Mouse (Mus musculus) C2C12 (cell line): ENCODE measurements at regions not wholly inside any gene's neighbourhood (a gene's known extent, or its start where the extent isn't known, plus 50 kb on each side); places are given as distances from the start of the nearest gene placed in this dataset.

ENCODE experiments used
- CTCF ChIP-seq: IDR thresholded peaks from one replicate; pipeline ENCODE4 v1.5.1; 2011; ENCODE audit not compliant: control insufficient read depth, insufficient read depth, insufficient read length
- USF1 ChIP-seq: IDR thresholded peaks from one replicate; pipeline ENCODE4 v1.6.1; 2011; ENCODE audit warnings: low read depth, mild to moderate bottlenecking, control low read depth, moderate library complexity

DNA sequence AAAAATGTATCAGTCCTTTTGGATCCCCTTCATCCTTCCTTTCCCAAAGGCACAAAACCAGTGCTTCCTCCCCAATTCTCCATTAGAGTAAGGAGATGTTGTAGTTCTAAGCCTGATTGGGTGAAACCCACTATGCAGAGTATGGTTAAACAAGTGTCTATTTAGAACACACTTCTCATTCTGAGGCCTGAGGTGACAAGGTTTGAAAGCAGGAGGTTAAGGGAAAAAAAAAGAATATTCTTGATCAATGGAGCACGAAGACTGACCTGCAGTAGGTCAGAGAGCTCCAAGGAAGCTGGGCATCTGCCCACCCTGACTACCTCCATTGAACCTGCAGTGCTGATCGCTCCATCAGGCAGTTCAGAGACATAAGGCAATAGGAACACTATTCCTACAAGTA is 58.5 kb upstream of the Abcd3 start:
- TF ChIP-seq CTCF = no peak
- no peak for TF ChIP-seq USF1
